Mouse (Mus musculus) lung, postnatal 10 days (tissue): Measurements from ENCODE around the gene Grid1.

Experiments
- DNase-seq: peaks from one replicate; pipeline ENCODE4 v3.0.0; 2021

The Grid1 gene

GRCm38 (mm10) chr14:35538835-35539234 is 718.9 kb downstream of the Grid1 start:
- no peak for DNase-seq

- DNase-seq = no peak
Observed at GRCm38 (mm10) chr14:35541254-35541991, 721.5 kb downstream of the Grid1 start.

GRCm38 (mm10) chr14:35541992-35542380 is 722.1 kb downstream of the Grid1 start:
- no peak for DNase-seq

- DNase-seq = no peak
Observed at GRCm38 (mm10) chr14:35554288-35554687, 734.4 kb downstream of the Grid1 start.

- DNase-seq = no peak
Observed at GRCm38 (mm10) chr14:35561244-35561893, 741.5 kb downstream of the Grid1 start.

GRCm38 (mm10) chr14:35572991-35573502 is 753.1 kb downstream of the Grid1 start:
- no peak for DNase-seq

GRCm38 (mm10) chr14:35574489-35574888 is 754.6 kb downstream of the Grid1 start:
- no peak for DNase-seq

GRCm38 (mm10) chr14:35575285-35575684 is 755.4 kb downstream of the Grid1 start:
- no peak for DNase-seq

- no peak for DNase-seq
Observed at GRCm38 (mm10) chr14:35625749-35626148, 805.8 kb downstream of the Grid1 start.
